Mouse (Mus musculus): ENCODE results near the gene Zfp36l3.
"Not testable (repeated sequence)": the region's sequence is repeated elsewhere in the genome, so short reads cannot be mapped to it uniquely, and the experiment has no call there.

Gene Zfp36l3

DNA sequence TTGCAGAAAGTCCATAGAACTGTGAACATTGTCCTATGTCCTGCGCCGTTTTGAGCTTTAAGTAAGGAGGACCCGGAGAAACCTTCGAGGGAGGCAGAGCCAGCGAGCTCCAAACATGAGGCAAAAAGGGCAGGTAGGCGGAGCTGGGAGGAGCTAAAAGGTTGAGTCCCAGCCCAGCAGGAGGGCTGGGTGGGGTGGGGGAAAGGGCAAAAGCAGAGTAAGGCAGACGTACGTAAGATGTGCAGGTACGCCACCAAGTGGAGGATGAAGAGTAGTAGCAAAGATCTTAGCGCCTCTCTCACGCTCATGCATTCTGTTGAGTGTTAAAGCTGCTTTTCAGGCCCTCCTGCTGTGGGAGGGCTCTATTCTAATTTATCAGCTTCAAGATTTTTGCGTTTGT is at the start of gene Zfp36l3:
Zfp36l3 (minus strand) TSS at position 119 of the 400 bp plus-strand sequence.
- DNase-seq (ENCODE audit: low spot score) = no peak

DNA sequence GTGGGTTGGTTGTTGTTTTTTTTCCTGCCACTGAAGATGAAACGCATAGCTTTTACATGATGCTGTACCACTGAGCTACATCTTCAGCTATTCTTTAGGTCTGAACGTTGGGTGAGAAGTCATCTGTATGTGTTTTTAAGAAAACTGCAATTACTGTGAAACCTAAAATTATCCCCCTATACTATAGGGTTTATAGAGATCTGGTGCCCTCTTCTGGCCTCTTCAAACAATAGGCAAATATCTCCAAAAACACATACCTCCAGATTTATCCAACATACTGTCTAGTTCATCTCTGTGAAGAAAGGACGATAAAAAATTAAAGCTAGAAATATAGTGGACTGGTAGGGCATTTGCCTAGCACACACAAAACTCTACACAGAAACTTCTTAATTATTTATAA is 22.9 kb upstream of the Zfp36l3 start:
- DNase-seq (ENCODE audit: low spot score) = no peak

DNA sequence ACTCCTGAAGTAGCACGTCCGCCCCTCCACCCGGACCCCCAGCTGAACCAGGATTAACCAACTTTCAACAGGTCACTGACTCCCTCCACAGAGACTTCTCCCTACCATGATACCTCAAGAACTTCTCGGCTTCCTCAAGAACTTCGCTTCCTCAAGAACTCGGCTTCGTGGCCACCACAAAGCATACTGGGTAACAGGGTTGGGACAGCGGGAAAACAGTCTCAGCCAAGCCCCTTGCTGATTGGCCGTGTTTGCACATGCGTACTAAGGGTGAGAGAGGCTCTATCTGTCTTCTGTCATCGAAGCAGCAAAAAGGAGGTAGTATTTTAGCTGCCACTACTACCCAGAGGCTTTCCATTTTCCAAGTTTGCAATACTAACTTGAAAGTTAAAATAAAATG is 21.3 kb upstream of the Zfp36l3 start, which contains the start of gene Xlr:
Xlr (minus strand) TSS at position 188 of the 400 bp plus-strand sequence.
- DNase-seq (ENCODE audit: low spot score) = not testable (repeated sequence)

DNA sequence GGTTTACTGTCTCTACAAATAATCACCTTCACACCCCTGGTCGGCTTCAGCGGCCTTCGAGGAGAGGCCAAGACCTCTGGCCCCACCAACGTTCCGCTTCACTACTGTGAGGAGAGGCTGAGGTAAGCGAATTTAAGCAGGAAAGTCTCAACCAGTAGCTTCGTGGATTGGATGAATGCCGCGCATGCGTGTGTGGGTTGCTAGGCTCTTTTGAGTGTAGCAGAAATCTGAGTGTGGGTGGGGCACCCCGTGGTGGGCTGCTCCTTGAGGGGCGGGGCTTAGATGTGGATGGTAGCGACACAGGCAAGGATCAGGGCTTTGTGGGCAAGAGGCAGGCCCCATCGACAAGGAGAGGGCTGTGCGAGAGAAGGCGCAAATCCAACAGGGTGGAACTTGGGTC is 18.5 kb downstream of the Zfp36l3 start, which contains the start of gene 1700013H16Rik:
1700013H16Rik (minus strand) TSS at position 96 of the 400 bp plus-strand sequence.
- no peak for DNase-seq (ENCODE audit: low spot score)

DNA sequence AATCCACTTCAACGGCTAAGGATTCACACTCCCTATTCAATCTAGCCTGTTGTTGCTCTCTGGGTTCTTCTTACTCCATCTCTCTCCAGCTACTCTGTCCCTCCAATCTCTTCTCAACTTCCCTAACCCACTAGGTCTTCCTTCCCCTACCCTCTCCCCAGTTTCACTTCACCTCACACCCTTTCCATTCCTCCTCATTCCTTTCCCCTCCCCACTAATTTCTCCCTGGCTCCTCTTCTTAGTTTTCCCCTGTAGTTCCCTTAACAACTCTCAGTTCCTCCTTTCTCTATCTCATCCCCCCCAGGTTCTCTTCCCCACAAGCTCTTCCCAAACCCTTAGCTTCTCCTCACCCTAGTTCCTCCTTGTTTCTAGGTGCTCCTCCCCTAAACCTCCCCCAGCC is 23.3 kb downstream of the Zfp36l3 start:
- DNase-seq (ENCODE audit: low spot score) = no peak

DNA sequence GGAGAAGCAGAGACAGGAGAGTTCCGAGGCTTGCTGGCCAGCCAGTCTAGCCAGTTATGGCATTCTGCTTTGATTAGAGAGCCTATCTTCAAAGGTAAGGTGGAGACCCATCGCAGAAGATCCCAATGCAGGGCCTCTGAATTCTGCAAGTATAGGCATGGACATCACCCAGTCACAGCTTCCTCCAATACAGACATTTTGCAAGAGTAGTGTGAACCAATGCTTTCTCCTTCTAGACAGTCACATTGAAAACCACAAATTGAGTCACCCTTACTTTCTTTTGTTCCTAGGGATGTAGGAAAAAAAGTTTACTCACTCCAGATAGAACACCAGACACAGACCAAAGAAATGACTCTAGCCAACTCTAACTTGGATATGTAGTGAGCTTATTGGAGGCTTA is 47.2 kb downstream of the Zfp36l3 start:
- DNase-seq (ENCODE audit: low spot score) = no peak

DNA sequence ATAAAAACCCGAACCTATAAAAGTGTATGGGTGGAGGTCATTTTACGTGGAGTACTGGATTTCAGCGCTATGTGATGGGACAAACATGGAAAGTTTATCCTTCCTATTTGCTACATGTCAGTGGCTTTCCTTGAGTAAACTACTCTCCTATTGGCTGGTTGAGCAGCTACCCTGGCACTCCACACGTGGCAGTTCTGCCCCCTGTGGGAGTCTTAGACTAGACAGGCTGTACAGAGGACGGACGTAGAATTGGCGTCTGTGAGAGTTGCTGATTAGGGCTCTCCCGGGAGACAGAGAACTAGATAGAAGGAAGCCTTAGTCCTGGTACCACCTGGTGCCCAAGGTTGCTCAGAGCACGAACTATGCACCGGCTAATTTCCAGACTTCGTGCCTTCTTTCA is 51.6 kb downstream of the Zfp36l3 start, which contains the start of gene 4930502E18Rik:
4930502E18Rik (plus strand) TSS at position 231 of the 400 bp plus-strand sequence.
- DNase-seq (ENCODE audit: low spot score) = no peak
